Mouse (Mus musculus) neural tube, embryonic 10.5 days (tissue): ENCODE data around the gene Pip5k1b.
A peak's percentile ranks its signal among the peaks of the same experiment; 100 is the strongest.
"Not testable (repeated sequence)": the region's sequence is repeated elsewhere in the genome, so short reads cannot be mapped to it uniquely, and the experiment has no call there.

ENCODE experiments used
- DNase-seq: peaks from one replicate; pipeline ENCODE4 v3.0.0-alpha.2; 2017; ENCODE audit warnings: low spot score; ENCODE audit errors: extremely low spot score

Pip5k1b gene

GRCm38 (mm10) chr19:24555466-24555903 lies at the start of gene Pip5k1b:
TSS of gene Pip5k1b (minus strand) at chr19:24555872.
- DNase-seq: peak; percentile 69

- no peak for DNase-seq
Measured at GRCm38 (mm10) chr19:24604105-24604504, 48.4 kb upstream of the Pip5k1b start.

DNA sequence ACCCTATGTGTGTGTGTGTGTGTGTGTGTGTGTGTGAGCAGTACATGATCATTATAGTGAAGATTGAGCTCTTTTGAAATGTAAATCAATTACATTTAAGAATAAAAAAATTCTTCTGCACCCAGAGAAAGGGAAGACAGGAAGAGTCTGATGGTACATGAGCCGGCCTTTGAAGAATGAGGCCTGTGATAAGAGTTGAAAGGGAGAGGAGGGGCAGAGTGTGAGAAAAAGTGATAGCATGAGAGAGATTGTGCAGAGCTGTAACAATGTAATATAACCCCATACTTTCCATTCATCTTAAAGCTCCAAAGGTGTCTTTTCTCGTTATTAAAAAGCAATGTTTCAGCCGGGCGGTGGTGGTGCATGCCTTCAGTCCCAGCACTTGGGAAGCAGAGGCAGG lies 47.8 kb upstream of the Pip5k1b start:
- DNase-seq: no peak

GRCm38 (mm10) chr19:24586726-24587125 lies 31.1 kb upstream of the Pip5k1b start:
- DNase-seq: no peak

DNA sequence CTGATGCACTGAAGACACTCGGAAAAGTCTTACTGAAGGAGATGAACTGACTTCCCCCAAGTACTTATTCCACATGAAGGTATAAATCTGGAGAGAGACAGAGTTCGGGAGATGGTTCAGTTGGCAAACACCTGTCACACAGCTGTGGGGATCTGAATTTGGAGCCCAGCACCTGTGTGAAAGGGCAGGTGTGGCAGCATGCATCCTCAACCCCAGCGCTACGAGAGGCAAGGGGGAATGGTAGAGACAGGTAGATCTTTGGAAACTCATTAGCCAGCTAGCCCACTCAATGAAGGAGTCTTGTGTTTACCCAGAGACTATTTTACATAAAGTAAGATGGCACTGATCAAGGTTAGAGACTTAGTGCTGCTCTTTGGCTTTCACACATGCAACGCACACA lies 29.5 kb upstream of the Pip5k1b start:
- no peak for DNase-seq

GRCm38 (mm10) chr19:24583956-24584355 lies 28.3 kb upstream of the Pip5k1b start:
- no peak for DNase-seq

DNA sequence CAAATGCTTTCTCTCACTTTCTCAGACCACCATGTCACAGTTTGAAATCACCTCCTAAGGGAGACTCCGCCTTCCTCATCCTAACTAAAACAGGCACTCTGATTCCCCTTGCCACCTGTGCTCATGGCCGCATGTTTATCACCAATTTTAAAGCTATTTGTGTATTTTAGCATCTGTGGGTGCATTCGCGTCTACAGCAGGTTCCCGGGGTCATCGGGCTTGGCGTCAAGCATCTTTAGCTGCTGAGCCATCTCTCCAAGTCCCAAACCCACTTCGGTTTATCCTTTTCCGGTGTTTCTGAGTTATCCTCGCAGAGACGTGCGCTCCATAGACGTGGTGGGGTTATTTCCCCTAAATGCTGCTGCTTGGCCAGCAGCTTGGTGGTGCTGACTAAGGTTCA lies 20.5 kb upstream of the Pip5k1b start:
- no peak for DNase-seq

DNA sequence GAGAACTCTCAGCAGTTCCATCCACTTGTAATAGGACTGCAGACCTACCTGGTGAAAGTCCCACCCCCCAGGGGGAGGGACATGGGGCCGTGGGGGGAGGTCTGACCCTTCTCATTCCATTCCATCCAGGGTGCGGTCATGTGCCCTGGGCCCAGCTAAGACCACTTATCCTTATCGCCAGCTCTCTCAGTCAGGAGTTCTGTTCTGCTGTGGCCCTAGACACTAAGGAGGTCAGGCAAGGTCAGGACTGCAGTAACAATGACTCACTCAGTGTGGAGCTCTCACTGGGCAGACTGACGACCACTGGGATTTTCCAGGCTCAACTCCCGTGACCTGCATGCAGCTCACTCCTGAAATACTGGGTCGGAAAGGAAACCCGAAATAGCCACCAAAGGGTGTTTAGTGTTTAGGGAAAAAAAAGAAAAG lies 16.1 kb upstream of the Pip5k1b start:
- DNase-seq: no peak

DNA sequence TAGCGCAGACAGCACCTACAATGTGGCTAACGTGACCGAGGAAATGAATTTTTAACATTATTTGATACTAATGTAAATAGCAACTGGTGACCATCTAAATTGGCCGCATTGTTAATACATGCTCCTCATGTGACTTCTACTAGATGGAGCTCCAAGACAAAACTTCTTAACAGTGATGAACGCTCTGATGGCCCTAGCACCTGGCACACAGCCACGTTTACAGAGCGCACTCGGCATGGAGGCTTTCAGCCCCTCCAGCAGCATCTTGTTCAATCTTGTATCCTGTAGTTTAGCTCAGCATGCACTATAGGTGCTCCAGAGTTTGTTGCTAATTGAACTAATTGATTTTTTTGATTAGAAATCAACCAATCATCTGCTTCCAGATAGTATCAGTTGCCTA lies 15.3 kb upstream of the Pip5k1b start:
- no peak for DNase-seq

GRCm38 (mm10) chr19:24557456-24557855 lies 1.8 kb upstream of the Pip5k1b start:
- DNase-seq: peak; percentile 68

DNA sequence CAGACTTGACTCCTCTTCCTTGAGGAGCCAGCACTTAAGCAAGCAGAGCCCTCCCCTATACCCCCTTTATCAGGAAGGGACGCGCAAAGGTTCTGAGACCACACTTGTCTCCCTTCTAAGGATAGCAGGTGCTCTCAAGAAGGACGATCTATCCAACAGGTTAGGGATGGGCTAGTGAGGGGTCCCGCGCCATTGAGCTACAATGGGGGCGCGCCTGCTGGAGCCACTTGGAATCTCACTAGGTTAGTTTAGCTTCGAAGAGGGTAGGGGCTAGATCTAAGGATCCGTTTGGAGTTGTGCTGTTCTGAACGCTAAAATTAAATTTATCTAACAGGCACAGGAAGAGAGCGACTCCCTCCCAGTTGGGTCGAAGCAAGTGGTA lies 904 bp upstream of the Pip5k1b start:
- no peak for DNase-seq

- DNase-seq: peak; percentile 84
Measured at GRCm38 (mm10) chr19:24555904-24556584, 372 bp upstream of the Pip5k1b start.

DNA sequence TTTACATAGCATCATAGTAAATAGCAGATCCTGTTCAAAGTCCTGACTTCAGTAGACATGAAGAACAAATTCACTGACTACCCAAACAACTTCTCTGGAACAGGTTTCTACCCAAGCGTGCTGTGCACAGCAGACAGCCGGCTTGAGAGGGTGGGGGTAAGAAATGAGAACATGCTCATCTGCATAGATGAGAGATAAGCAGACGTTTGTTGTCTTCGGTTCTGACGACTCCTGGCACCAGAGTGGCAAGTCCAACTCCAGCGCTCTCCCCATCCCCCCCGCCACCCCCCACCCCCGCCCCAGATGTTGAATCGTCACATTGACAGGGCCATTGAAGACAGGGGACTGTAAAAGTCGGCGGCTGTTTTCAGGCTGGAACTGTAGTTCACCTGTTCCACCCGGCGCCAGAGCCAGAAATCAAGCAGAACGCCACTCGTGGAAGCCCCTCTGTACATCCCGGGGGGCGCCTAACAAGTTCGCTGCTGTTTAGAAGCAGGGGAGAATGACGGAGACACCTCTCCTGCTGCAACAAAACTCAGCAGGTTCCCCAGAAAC lies 684 bp downstream of the Pip5k1b start:
- DNase-seq: peak; percentile 29

GRCm38 (mm10) chr19:24554425-24554824 lies 1.2 kb downstream of the Pip5k1b start:
- DNase-seq: no peak

GRCm38 (mm10) chr19:24553291-24554075 lies 2.2 kb downstream of the Pip5k1b start:
- DNase-seq: no peak

DNA sequence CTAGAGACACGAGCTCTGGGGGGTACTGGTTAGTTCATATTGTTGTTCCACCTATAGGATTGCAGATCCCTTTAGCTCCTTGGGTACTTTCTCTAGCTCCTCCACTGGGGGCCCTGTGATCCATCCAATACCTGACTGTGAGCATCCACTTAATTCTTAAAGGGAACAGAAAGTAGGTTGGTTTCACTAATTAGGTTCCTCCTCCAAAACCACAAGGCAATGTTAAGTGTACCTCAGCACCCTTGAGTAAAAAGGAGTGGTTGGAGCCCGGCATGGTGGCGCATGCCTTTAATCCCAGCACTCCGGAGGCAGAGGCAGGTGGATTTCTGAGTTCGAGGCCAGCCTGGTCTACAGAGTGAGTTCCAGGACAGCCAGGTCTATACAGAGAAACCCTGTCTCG lies 3.0 kb downstream of the Pip5k1b start:
- DNase-seq: not testable (repeated sequence)

DNA sequence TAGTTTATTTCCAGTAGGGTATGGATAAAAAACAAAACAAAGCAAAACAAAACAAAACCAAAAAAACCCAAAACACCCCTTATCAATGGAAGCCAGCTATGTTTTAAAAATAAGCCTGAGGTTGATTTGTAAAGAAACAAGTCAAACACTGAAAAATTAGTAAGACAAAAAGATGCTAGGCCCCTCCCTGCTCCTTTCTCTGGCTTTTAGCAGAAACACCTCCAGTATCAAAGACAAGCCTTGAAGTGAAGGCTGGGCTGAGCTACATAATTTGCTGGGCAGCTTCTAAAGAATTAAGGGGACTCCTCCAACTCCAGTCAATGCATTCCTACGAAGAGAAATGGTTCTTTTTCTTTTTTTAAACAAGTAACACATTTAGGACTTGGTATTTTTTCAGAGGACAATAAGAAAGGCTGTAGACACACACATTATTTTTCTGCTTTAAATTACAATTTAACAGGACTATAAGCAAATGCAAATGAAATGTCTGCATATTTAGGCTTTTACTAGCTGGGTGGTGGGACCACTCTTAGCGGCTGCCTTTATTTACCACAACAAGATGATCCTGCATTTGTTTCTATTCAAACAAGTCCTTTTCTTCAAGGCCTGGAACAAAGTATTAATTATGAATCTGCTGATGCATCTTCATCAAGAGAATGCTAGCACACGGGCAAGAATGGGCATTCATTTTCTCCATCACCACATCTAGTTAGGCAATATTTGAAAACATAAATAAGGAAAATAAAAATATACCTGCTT lies 4.3 kb downstream of the Pip5k1b start:
- no peak for DNase-seq

DNA sequence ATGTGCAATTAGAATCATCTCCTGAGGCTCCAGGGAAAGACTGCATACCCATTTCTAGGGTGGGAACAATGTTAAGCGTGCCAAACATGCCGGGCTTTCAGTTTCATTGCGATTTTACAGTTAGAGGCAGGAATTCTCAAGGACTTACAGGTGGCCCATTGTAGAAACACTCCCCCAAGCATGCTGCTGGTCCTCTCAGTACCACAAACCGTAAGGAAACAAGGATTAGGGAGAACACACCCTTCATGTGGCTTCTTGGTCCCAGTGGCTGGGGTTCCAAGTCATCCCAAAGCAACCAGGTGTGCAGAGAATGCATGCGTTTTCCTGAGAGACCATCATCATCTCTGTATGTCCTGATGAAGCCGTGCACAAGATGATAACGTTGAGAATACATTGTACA lies 4.9 kb downstream of the Pip5k1b start:
- DNase-seq: no peak

DNA sequence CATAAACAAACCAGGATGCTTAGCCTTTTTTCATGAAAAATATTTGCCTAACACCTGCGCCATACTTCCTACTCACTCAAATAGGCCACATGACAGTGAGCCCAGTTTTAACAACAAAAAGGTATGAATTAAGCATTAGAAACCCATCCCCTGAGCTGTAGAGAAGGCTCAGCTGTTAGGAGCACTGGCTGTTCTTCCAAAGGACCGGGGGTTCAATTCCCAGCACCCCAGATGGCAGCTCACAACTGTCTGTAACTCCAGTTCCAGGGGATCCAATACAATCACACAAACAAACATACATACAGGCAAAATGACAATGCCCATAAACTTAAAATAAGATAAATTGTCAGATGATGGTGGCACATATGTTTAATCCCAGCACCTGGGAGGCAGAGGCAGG lies 5.7 kb downstream of the Pip5k1b start:
- no peak for DNase-seq

- DNase-seq: no peak
Measured at GRCm38 (mm10) chr19:24548337-24548736, 7.3 kb downstream of the Pip5k1b start.

GRCm38 (mm10) chr19:24546153-24546552 lies 9.5 kb downstream of the Pip5k1b start:
- DNase-seq: no peak
